Mouse (Mus musculus): ENCODE measurements at regions not wholly inside any gene's neighbourhood (a gene's known extent, or its start where the extent isn't known, plus 50 kb on each side); places are given as distances from the start of the nearest gene placed in this dataset.

GRCm38 (mm10) chr5:75465701-75466100 is 109.0 kb upstream of the Kit start:
- Histone ChIP-seq H3K9ac (replicated peaks) (no peak overlapping the region), H3K4me1 (replicated peaks; ENCODE audit: control insufficient read depth in 2 of 2, insufficient read depth in 2 of 2, low read length in 1 of 2) (peaks cover 8 to 32% of the 10 kb centered on the region in 2 experiments), H3K4me2 (ENCODE audit: low read depth) (no peak overlapping the region), H3K4me3 (ENCODE audit: insufficient read depth in 1 of 2, low read depth in 2 of 2, low read length in 2 of 2) (no peak overlapping the region), H3K27ac (no peak overlapping the region), H3K27me3 (ENCODE audit: control insufficient read depth, insufficient read depth, low read length) (no peaks in the 10 kb centered on the region), H3K9me3 (ENCODE audit: control insufficient read depth, low read length) (no peaks in the 10 kb centered on the region), H3K36me3 (replicated peaks; ENCODE audit: control insufficient read depth, insufficient read depth, low read depth) (no peaks in the 10 kb centered on the region)
- no peak for DNase-seq (ENCODE audit: low read depth in 3 of 3, low spot score in 3 of 3)
- WGBS (ENCODE audit: insufficient replicate concordance): 58% methylated on average over 7 of the region's 7 CpGs
- no peak for ATAC-seq (ENCODE audit: insufficient read depth)
- no peak for TF ChIP-seq CTCF (IDR thresholded peaks at IDR 0.05; ENCODE audit: low read depth)

GRCm38 (mm10) chr5:75466941-75467340 is 107.8 kb upstream of the Kit start:
- no peak overlapping the region for H3K4me2 ChIP-seq (ENCODE audit: low read depth)
- H3K27ac ChIP-seq: no peak overlapping the region
- DNase-seq (ENCODE audit: low read depth in 3 of 3, low spot score in 3 of 3): no peak
- no peaks in the 10 kb centered on the region for H3K27me3 ChIP-seq (ENCODE audit: control insufficient read depth, insufficient read depth, low read length)
- no peak for ATAC-seq (ENCODE audit: insufficient read depth)
- H3K4me1 ChIP-seq (replicated peaks; ENCODE audit: control insufficient read depth in 2 of 2, insufficient read depth in 2 of 2, low read length in 1 of 2): peaks cover 3 to 25% of the 10 kb centered on the region in 2 experiments; a peak in 3 of 4 replicates
- WGBS (ENCODE audit: insufficient replicate concordance): 24% methylated on average over 4 of the region's 4 CpGs
- TF ChIP-seq EP300 (IDR thresholded peaks at IDR 0.05; ENCODE audit: low read depth) (no peak), CTCF (IDR thresholded peaks at IDR 0.05; ENCODE audit: low read depth) (no peak)
- H3K9me3 ChIP-seq (ENCODE audit: control insufficient read depth, low read length): no peaks in the 10 kb centered on the region
- no peaks in the 10 kb centered on the region for H3K36me3 ChIP-seq (replicated peaks; ENCODE audit: control insufficient read depth, insufficient read depth, low read depth)
- H3K4me3 ChIP-seq (ENCODE audit: insufficient read depth in 1 of 2, low read depth in 2 of 2, low read length in 2 of 2): no peak overlapping the region
- H3K9ac ChIP-seq (replicated peaks): no peak overlapping the region

GRCm38 (mm10) chr5:75467916-75468315 is 106.8 kb upstream of the Kit start:
- Histone ChIP-seq H3K4me1 (replicated peaks; ENCODE audit: control insufficient read depth in 2 of 2, insufficient read depth in 2 of 2, low read length in 1 of 2) (peaks cover 3 to 25% of the 10 kb centered on the region in 2 experiments; a peak in 3 of 4 replicates), H3K4me2 (ENCODE audit: low read depth) (no peak overlapping the region), H3K9ac (replicated peaks) (no peak overlapping the region), H3K27ac (no peak overlapping the region), H3K9me3 (ENCODE audit: control insufficient read depth, low read length) (no peaks in the 10 kb centered on the region), H3K36me3 (replicated peaks; ENCODE audit: control insufficient read depth, insufficient read depth, low read depth) (no peaks in the 10 kb centered on the region), H3K27me3 (ENCODE audit: control insufficient read depth, insufficient read depth, low read length) (no peaks in the 10 kb centered on the region), H3K4me3 (ENCODE audit: insufficient read depth in 1 of 2, low read depth in 2 of 2, low read length in 2 of 2) (no peak overlapping the region)
- ATAC-seq (ENCODE audit: insufficient read depth): no peak
- TF ChIP-seq CTCF (IDR thresholded peaks at IDR 0.05; ENCODE audit: low read depth) (no peak), EP300 (IDR thresholded peaks at IDR 0.05; ENCODE audit: low read depth) (no peak)
- WGBS (ENCODE audit: insufficient replicate concordance): 56% methylated on average over 6 of the region's 6 CpGs
- DNase-seq (ENCODE audit: low read depth in 3 of 3, low spot score in 3 of 3): no peak

- Histone ChIP-seq H3K36me3 (replicated peaks; ENCODE audit: control insufficient read depth, insufficient read depth, low read depth) (no peaks in the 10 kb centered on the region), H3K27ac (no peak overlapping the region), H3K4me2 (ENCODE audit: low read depth) (no peak overlapping the region), H3K9ac (replicated peaks) (no peak overlapping the region), H3K9me3 (ENCODE audit: control insufficient read depth, low read length) (no peaks in the 10 kb centered on the region), H3K4me1 (replicated peaks; ENCODE audit: control insufficient read depth in 2 of 2, insufficient read depth in 2 of 2, low read length in 1 of 2) (peaks cover 3 to 19% of the 10 kb centered on the region in 2 experiments; a peak in 3 of 4 replicates), H3K4me3 (ENCODE audit: insufficient read depth in 1 of 2, low read depth in 2 of 2, low read length in 2 of 2) (no peak overlapping the region), H3K27me3 (ENCODE audit: control insufficient read depth, insufficient read depth, low read length) (no peaks in the 10 kb centered on the region)
- no peak for DNase-seq (ENCODE audit: low read depth in 3 of 3, low spot score in 3 of 3)
- no peak for TF ChIP-seq EP300 (IDR thresholded peaks at IDR 0.05; ENCODE audit: low read depth)
- no peak for TF ChIP-seq CTCF (IDR thresholded peaks at IDR 0.05; ENCODE audit: low read depth)
- no peak for ATAC-seq (ENCODE audit: insufficient read depth)
- WGBS (ENCODE audit: insufficient replicate concordance): 40% methylated on average over 8 of the region's 8 CpGs
Observed at GRCm38 (mm10) chr5:75471010-75471409, 103.7 kb upstream of the Kit start.

GRCm38 (mm10) chr5:75472484-75472883 is 102.2 kb upstream of the Kit start:
- H3K27ac ChIP-seq: no peak overlapping the region
- H3K27me3 ChIP-seq (ENCODE audit: control insufficient read depth, insufficient read depth, low read length): no peaks in the 10 kb centered on the region
- no peaks in the 10 kb centered on the region for H3K36me3 ChIP-seq (replicated peaks; ENCODE audit: control insufficient read depth, insufficient read depth, low read depth)
- ATAC-seq (ENCODE audit: insufficient read depth) (no peak), DNase-seq (ENCODE audit: low read depth in 3 of 3, low spot score in 3 of 3) (no peak)
- 28% methylated on average over 3 of the region's 3 CpGs for WGBS (ENCODE audit: insufficient replicate concordance)
- H3K9me3 ChIP-seq (ENCODE audit: control insufficient read depth, low read length): no peaks in the 10 kb centered on the region
- H3K4me3 ChIP-seq (ENCODE audit: insufficient read depth in 1 of 2, low read depth in 2 of 2, low read length in 2 of 2): no peak overlapping the region
- H3K9ac ChIP-seq (replicated peaks): no peak overlapping the region
- H3K4me2 ChIP-seq (ENCODE audit: low read depth): no peak overlapping the region
- peaks cover 0 to 10% of the 10 kb centered on the region in 2 experiments; a peak in 2 of 4 replicates for H3K4me1 ChIP-seq (replicated peaks; ENCODE audit: control insufficient read depth in 2 of 2, insufficient read depth in 2 of 2, low read length in 1 of 2)
- TF ChIP-seq EP300 (IDR thresholded peaks at IDR 0.05; ENCODE audit: low read depth) (no peak), CTCF (IDR thresholded peaks at IDR 0.05; ENCODE audit: low read depth) (no peak)
